Mouse (Mus musculus) frontal cortex, postnatal 25 days (tissue): Measurements from ENCODE around the gene Arid1a.
A peak's percentile ranks its signal among the peaks of the same experiment; 100 is the strongest.

Experiments used
- DNase-seq, 2 experiments: peaks; one replicate each; pipeline ENCODE4 v3.0.0; 2022; ENCODE audit warnings: low spot score in 2 of 2

The Arid1a gene

DNA sequence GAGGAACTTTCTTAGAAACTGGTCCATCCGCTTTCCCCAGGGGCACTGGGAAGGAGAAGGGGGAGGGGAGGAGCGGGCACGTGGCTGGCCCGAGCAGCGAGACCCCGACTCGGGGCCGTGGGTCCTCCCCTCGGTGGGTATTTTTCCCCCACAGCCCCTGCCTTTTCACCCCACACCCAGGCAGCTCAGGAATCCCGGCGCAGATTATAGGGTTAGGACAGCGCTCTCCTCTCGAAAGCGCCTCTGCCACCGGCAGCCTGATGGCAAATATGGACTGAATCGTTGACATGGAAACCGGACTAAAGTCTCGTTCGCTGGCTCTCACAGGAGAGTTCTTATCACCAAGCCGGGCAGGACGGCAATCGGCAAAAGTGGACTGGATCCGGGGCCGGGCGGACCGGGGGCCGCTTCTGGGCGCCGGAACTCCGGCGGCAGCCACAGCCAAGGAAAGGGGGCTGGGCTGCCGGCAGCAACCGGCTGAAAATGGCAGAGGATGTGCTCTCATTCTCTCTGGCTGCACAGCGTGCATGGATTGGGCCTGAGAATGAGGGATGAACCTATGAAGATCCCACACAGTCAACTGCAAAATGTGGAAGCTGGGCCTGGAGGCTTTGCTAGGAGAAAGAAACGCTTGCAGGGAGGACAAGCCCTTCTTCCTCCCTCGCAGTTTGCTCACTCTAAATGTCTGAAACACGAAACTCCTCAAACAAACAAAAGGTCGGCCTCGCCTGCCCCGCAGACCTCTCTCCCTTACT, at the start of gene Arid1a:
Gene Arid1a, minus strand, starts transcription at position 256 of the 755 bp plus-strand sequence.
- peak; percentile 89 to 92 for DNase-seq

DNA sequence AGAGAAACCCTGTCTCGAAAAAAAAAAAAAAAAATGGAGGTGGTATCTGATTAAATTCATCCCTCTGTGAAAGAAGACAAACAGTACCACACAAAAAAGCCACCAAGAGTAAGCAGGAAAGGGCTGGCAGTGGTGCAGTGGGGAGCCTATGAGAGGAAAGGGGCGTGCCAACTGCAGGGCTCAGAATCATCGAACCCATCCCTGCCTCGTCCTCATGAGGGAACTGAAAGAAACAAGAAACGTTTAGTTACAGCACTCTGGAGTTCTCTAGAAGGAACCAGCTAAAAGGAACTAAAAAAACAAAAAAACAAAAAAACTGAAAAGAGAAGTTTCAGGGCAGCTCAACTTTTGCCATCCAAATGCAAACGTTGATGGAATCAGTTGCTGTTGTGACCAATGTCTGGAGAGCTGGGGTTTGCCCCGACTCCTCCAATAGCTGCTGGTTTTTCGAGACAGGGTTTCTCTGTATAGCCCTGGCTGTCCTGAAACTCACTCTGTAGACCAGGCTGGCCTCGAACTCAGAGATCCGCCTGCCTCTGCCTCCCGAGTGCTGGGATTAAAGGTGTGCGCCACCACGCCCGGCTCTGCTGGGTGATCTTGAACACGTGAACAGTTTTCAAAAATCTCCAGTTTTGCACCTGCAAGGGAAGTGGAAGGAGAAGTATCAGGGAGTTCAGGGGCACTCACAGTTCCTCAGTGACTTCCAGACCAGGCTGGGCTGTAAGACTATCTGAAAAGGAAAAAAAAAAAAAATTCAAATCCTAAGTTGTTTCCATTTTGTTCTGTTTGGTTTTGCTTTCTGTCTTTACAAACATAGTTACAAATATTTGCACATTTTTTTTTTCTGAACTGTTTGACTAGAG, 48.1 kb upstream of the Arid1a start:
- DNase-seq: no peak

DNA sequence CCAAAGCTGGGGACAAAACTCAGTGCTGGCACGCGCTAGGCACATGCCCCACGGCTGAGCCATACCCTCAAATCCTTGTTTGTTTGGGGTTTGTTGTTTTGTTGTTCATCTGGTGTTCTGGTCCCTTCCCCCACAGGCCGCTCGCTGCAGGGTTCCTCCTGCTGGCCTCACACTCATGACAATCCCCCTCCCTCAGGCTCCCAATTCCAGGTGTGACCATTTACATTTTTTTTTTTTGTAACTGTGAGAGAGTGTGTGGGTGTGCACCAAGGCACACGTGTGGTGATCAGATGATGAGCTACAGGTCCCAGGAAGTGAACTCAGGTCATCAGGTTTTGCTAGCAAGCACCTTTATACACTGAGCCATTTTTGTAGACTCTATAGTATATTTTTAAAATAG, 44.0 kb upstream of the Arid1a start:
- DNase-seq: no peak

DNA sequence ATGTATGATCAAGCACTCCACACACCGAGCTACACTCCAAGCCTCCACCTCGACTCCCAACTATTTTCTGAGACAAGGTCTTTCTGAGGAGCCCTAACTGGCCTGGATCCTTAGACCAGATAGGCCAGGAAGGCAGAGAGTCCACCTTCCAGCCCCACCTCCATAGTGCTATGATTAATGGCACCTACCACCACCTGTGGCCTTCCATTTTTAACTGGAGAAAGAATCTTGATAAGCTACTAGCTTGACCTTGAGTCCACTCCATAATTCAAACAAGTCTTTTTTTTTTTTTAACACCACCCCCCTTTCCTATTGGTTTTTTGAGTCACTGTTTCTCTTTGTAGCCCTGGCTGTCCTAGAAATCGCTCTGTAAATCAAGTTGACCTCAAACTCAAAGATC, 36.7 kb upstream of the Arid1a start:
- DNase-seq: no peak

DNA sequence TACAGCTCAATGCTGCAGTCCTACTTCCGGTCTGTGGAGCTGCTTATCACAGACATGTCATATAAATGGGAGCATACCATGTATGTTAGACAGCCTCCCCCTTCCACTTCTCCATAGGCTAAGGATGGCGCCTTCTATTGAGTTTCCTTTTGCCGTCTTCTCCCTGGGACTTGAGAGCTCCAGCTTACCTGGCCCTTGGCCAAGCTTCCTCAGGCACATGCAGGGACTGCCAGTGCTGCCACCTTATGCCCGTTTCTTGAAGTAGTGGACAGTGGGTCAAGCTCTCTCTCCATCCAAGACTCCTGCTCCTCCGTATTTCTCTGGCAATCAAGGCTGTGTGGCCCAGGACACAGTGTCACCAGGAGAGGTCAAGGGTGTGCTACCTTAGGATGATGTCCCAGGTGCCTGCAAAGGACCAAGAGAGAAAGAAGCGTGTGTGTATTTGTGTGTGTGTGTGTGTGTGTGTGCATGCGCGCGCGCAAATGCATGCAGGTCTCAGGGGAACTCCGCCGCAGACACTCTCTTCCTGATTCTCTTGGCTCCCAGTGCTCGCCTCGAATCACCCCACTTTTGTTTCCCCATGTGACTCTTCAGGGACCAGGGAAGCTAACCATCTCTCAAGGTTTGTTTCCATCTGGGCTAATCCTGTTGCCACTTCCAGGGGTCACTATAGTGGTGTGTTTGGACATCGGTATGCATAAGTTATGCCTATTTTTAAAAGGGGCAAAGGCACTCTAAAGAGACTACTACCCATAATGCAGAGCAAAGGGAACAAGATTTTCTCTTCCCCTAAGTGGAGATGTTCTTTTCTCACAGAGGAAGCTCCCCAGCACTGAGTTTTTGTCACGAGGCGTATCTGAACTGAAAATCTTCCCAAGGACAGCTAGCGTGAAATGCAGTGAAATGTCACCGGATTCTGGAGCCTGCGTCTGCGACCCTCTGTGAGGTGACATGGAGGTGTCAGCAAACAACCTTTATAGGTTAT, 18.3 kb upstream of the Arid1a start:
- DNase-seq: peak; percentile 56 to 57

DNA sequence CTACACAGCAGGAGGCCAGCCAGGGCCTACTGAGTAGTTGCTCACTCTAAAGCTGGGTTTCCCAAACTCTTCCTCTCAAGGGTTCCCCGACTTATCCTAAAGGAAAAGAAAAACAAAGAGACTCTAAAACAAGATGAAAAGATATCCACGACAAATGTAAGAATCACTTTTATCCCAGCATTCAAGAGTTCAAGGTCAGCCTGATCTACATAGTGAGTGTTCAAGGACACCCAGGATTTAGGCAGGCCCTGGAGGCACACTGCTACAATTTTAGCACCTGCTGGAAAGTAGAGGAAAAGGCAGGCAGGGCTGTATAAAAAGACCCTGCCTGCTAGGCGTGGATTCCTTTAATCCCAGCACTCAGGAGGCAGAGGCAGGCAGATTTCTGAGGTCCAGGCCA, 12.6 kb upstream of the Arid1a start:
- DNase-seq: no peak

DNA sequence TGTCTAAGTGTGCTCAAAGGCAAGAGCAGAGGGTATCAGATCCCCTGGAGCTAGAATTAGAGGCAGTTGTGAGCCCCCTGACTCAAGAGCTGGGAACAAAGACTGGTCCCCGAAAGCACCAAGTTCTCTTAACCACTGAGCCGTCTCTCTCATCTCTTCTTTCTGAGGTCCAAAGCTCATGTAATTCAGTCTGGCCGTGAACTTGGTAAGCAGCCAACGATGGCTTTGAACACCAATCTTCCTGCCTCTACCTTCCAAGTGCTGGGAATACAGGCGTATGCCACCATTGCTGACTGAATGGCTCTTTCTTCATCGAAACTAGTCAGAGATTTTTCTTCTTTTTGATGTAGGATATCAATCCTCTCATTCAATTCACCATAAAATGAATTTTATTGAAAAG, 6.5 kb upstream of the Arid1a start:
- DNase-seq: no peak

DNA sequence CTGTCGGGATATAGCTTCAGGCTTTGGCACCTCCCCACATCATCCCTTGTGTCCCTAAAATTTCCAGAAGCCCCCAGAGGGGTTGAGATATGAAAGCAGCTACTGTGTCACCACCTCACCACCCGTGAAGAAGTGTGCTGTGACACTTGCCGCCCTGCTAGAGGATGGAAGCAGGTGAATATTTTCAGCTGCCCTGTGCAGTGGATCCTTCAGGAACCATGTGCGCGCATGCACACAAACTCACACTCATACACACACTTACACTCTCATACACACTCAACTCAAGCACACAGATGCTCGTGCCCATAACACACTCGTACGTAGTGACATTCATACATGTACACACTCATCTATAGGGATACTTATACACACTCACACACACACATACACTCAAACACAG, 3.1 kb upstream of the Arid1a start:
- DNase-seq: no peak

DNA sequence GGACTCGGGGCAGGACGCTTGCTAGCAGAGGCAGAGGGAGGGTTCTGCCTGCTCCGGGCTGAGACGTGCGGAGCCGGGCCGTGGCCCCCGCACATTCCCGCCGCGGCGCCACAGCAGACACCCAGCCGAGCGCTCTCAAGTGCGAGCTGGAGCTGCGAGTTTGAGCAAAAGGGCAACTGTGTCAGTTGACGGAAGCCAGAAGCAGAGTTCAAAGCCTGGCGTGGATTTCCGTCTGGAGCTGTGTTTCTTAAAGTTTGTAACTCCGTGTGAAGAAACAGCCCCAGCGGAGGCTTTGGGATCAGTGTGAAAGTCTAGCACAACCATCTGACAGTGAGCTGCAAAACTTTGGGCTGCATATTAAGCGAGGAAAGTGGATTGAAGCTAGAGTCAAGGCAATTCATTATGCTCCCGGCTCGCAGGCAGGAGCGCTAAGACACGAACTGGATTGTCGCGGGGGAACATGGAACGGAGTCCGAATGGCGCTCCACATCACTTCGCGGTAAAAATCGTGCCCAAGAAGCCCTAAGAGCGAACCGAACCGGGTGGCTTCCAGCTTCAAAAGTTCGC, 783 bp upstream of the Arid1a start:
- DNase-seq: peak; percentile 74 to 77

DNA sequence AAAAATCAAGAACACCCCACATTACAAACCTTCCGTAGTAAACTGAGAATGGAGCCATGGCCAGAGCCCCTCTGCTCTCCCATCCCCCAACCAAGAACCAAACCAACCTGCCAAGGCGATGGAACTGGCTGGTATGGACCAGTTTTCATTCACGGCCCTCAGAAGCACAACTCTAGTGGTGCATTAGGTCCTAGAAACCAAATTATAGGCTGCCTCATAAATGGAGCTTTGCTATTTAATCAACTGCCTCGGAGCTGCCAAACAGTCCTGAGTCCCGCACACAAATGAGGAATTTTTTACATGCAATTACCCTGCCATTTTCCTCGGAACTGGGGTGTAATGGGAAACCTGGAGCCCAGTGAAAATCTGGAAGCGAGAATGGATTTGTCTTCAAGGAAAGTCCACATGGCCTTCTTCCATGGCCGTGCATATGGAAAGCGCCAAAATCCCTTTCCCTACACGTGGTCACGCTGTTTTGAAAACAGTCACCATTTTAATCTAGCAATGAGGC, 653 bp downstream of the Arid1a start:
- no peak for DNase-seq

DNA sequence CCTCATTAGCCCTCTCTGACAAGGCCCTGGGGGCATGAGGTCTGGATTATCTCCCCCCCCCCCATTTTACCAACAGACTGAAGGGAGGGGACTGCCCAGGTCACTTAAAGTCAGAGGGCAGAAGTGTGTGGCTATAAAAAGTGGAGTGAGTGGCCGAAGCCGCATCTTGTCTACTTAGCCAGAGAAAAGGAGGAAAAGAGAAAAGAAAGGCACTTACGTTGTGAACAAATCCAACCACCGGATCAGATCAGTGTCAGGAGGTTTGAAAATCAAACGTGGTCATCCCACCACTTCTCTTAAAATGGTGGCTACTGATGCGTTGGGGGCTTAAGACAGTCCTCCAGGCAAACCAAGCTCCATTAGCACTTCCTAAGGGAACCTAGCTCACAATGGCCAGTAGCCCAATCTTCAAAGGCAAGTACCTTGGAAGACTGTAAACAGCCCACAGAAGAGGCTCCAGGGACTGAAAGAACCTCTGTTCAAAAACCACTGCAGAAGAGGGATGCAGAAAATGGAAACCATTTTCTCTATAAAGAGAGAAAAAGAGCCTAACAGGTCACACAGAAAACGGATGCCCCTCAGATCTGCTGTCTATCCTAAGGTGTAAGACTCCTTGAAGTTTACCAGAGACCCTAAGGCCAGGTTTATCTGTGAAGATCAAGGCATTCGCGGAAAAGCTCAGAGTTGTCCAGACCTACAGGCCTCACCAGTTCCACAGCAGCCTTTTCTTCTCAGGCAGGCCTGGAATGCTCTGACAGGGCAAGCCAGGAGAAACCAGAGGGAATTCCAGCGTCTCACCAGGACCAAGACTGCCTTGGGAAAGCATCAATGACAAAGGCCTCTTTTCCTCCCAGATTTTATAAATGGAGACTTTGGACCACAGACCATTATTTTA, 1.5 kb downstream of the Arid1a start:
- no peak for DNase-seq

DNA sequence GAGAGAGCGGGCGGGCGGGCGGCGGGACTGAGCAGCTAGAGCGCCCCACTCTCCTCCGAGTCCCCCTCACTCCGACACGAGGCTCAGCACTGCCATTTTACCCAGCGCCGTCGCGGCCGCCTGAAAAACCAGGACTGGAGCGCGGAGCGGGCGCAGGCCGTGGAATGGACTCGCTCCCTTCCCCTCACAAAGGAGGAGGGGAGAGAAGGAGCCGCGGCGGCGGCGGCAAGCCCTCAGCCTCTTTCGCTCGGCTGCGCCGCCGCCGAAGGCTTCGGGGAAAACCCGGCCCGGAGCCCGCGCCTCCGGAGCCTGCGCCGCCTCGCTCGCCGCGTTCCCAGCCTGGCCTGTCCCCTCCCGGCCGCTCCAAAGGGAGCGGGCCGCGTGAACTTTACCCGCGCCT, 2.3 kb downstream of the Arid1a start:
- DNase-seq: peak; percentile 99 to 100

DNA sequence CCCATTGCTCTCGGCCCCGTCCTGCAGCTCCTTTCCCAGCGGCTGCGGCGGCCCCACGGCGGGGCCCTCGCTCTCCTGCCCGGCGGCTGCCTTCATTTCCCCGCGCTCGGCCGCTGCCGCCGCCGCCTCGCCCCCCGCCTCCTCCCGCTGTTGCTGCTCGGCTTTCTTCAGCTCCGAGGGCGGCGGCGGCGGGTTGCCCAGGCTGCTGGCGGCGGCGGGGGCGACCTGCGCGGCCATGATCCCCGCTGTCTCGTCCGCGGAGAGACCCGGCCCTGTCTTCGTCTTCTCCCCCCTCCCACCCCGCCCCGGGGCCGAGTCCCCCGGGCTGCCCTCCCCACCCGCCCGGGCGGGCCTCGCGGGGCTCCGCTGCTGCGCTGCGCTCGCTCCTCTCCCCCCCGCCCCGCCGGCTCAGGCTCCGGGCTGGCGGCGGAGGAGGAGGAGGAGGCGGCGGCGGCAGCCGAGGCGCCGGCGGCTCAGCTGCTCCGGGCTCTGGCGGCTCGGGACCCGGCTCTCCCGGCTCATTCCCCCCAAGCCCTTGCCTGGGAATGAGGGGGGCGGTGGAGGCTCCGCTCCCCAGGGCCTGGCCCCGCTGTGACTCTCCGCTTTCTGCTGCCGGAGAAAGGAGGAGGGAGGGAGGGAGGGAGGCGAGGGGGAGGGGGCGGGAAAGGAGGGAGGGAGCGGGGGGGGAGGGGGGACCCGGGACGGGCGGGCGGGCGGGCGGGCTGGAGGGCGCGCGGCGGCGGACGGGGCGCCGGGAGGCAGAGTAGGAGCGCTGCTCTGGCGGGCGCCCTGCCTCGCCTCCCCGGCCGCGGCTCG, 3.0 kb downstream of the Arid1a start:
- DNase-seq: peak; percentile 32 to 35

DNA sequence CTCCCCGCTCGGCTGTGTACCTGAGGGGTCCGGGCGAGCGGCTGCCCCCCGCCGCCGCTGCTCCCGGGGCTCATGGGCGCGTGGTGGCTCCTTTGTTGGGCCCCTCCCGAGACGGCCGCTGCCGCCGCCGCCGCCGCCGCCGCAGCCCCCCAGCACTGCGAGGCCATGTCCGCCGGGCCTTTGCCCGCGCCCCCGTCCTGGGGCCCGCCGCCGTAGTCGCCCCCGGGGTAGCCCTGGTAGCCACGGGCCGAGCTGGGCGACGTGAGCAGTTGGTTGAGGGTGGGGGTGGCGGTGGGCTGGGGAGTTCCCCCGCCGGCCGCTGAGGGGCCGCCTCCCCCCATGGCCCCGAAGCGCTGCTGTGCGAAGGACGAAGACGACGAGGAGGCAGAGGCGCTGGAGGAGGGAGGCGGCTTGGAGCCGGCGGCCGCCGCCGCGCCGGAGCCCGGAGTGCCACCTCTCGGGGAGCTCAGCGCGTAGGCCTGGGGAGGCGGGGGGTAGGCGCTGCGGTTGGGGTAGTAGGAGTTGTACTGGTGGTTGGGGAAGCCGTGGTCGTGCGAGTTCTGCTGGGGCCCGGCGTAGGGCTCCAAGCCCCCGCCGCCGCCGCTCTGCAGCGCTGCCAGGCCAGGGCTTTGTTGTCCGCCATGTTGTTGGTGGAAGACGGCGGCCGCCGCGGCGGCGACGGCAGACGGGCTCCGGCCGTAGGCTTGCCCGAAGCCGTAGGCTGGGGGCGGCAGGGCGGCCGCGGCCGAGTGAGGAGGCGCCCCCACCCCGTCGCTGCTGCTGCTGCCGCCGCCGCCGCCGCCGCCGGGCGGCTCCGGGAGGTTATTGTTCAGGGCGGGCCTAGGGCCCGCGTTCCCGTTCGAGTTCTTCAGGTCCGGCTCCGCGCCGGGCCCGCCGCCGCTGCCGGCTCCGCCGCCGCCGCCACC, 3.9 kb downstream of the Arid1a start:
- peak; percentile 14 to 21 for DNase-seq

DNA sequence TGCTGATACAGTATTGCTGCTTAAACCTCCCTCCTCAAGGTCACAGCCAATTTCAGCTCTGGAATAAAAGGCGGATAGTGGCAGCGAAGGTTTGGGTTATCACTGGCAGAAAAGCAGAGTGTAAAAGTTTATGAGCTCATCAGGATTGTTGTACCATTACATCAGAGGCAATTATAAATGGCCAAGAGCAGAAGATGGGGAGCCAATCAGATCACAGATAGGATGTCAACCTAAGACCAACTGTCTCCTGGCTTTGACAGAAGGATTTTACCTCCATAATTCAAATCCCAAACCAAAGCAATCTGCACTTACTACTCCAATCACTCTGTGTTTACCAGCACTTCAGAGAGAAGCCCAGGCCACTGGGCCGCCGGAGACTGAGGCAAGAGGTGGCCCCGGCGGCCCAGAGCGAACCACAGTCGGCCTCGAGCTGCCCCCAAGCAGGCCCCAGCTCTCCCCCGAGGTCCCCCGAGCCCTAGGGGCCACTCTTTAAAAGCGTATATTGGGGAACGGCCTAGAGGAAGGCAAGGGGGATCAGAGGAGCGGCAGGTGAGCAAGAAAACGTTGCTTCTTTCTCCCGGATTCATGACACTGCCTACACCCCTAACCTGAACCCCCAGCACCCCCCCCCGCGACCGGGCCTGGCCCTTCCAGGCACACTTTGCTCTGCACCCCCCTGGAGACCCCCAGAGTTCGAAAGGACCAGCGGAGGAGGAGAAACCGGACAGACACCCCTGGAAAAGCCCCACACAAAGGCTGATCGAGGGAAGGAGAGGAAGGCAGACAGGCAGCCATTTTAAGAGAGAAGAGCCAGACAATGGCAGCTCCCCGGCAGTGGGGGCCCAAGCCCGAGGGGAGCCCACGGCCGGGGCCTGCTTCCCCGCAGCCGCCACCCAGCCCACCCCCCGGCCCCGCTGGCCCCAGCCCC, 4.8 kb downstream of the Arid1a start:
- DNase-seq: peak in 1 of 2 experiments; percentile 14

DNA sequence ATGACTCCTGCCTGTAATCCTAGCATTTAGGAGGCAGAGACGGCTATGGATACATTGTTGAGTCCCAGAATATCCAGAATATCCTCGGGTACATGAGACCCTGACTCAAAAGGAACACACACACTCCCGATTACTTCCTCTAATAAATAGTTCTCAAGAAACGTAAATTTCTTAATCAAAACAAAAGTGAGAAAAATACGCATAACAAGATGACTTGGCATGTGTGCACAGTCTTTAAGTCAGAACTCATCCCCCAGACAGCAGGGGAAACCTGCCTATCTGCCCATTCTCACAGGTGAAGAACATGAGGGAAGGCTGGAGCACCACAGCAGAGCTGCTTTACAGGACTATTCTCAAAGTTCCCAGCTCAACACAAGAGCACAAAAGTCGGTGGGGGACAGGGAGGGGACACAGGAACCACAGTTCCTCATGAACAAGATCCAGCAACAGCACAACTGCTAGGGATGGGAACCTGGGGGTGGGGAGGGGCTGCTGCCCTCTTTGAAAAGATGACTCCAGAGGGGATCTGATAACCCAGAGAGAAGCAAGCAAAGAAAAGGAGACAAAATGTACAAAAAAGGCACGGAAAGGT, 6.3 kb downstream of the Arid1a start:
- DNase-seq: no peak

DNA sequence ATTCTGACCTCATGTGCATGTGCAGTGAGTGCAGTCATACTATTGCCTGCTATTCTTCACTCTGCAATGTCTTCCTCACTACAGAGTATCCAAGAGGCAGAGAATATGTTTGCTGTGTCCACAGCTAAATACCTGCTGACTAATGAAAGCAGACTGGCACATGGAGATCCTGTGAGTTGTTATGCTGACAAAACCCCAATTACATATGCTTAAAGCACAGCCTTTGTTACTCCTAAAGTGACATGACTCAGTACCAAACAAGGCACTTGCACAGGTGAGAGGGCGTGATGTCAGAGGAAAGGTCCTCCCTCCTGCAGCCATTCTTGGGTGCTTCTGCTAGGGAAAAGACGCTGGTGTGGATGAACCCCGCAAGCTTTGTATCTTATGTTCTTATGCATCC, 21.3 kb downstream of the Arid1a start:
- no peak for DNase-seq
